Mouse (Mus musculus) bone marrow, adult 2 months (tissue): Measurements from ENCODE around the gene Rcan3. TPM values are rescaled to one million over a fixed set of nuclear protein-coding genes. Genes with fewer than 3 reads are reported as not detected.
A peak's percentile ranks its signal among the peaks of the same experiment; 100 is the strongest.

Experiments used
- H3K27ac ChIP-seq: fragments of 200-500 bp; 2 replicates; pipeline ENCODE4 v1.5.1; 2012; ENCODE audit warnings: low read depth, mild to moderate bottlenecking, control low read depth, inconsistent platforms, low read length; ENCODE audit not compliant: control insufficient read depth, poor library complexity, insufficient read depth
- H3K4me1 ChIP-seq: fragments of 200-500 bp; 2 replicates; pipeline ENCODE4 v1.6.1; 2011; ENCODE audit warnings: low read length; ENCODE audit not compliant: control insufficient read depth, insufficient read depth
- H3K4me3 ChIP-seq: fragments of 200-500 bp; replicated peaks from 2 replicates; pipeline ENCODE3; 2011; ENCODE audit warnings: mild to moderate bottlenecking, low read depth, low read length, control low read depth; ENCODE audit not compliant: control insufficient read depth
- CTCF ChIP-seq: fragments of 200-500 bp; IDR thresholded peaks from 2 replicates; pipeline ENCODE4 v1.5.1; 2011; ENCODE audit warnings: low read length, control low read depth; ENCODE audit not compliant: control insufficient read depth, insufficient read depth
- POLR2A ChIP-seq: fragments of 200-500 bp; IDR thresholded peaks from 2 replicates; pipeline ENCODE4 v1.6.1; 2011; ENCODE audit warnings: low read depth, mild to moderate bottlenecking, control low read depth, low read length, borderline replicate concordance; ENCODE audit not compliant: control insufficient read depth
- WGBS: fragments of 180-500 bp; shearing (Covaris S2); methylation state at CpG from one replicate; pipeline ENCODE4 v1.1.7; 2018; 5-methylcytosine and 5-hydroxymethylcytosine counted together
- polyA plus RNA-seq: library from polyadenylated mRNA; stranded (reverse); fragments of >200 nt; gene quantifications from 2 replicates; pipeline ENCODE4 v1.2.4, GENCODE M21; 2011; ENCODE audit warnings: low replicate concordance; ENCODE audit not compliant: missing spikeins, insufficient read depth, insufficient read length

The Rcan3 gene
- polyA plus RNA-seq, 1 experiment, result 16.3 TPM

DNA sequence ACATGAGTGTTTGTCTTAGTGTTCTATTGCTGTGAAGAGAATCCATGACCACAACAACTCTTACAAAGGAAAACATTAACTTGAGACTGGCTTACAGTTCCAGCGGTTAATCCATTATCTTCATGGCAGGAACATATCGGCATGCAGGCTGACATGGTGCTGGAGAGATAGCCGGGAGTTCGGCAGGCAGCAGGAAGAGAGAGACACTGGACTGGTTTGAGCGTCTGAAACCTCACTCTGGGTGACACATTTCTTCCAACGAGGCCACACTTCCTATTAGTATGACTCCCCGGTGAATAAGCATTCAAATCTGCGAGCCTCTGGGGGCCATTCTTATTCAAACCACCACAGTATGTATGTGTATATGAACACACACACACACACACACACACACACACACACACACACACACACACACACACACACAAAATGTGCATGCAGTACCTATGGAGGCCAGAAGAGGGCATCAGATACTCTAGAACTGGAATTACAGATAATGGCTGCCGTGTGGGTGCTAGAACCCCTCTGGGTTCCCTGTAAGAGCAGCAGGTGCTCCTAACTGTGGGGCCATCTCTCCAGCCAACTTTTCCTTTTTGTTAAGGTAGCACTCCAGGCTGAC is 6.4 kb upstream of the Rcan3 start:
- H3K27ac ChIP-seq, result peak overlapping the region; percentile 64
- 12% methylated on average over 9 of the region's 9 CpGs for WGBS
- H3K4me3 ChIP-seq, result peak overlapping the region; percentile 38
- TF ChIP-seq POLR2A (no peak), CTCF (peak; percentile 37; the same call in 1 of the 2 replicates)
- H3K4me1 ChIP-seq, result peaks cover 3% of the 10 kb centered on the region; the same call in 1 of the 2 replicates

DNA sequence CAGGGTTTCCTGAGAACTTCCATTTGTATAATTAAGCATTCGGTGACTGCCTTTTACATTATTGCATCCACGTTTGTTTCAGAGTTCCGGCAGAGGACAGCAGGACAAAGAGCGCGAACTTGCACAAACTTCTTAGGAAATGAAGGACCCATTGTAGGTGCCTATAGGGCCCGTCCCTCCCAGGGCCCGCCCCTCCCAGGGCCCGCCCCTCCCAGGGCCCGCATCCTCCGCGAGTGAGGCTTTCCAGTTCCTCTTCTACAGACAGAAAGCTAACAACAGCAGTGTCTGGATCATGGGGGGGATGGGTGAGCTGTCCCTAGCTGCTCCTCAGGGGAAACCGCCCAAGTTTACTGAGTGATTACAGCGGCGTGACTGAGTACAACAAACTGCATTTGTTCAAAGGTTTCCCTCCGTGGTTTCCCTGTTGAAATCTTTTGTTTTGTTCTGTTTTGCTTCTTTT is 5.6 kb upstream of the Rcan3 start:
- Histone ChIP-seq H3K27ac (peak overlapping the region; percentile 64), H3K4me3 (peak overlapping the region; percentile 5), H3K4me1 (peaks cover 3% of the 10 kb centered on the region; the same call in 1 of the 2 replicates)
- TF ChIP-seq CTCF (no peak), POLR2A (no peak)
- WGBS, result under 1% methylated on average over 15 of the region's 15 CpGs

DNA sequence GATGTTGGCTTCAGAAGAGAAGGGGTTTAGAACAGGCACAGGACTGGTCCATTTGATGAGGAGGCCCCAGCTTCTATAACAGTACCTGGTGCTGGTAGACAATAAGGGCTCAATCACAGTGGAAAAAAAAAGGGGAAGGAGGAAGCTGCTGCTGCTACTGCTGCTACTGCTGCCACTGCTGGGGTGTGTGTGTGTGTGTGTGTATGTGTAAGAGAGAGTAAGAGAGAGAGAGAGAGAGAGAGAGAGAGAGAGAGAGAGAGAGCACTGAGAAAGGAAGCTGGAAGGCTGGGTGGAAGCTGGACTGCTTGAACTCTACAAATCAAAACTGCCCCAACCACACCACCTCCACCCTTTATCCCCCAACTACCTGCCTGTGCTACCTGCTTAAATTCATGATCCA is 4.3 kb upstream of the Rcan3 start:
- Histone ChIP-seq H3K4me1 (peaks cover 3% of the 10 kb centered on the region; the same call in 1 of the 2 replicates), H3K27ac (no peak overlapping the region), H3K4me3 (no peak overlapping the region)
- TF ChIP-seq CTCF (no peak), POLR2A (no peak)

DNA sequence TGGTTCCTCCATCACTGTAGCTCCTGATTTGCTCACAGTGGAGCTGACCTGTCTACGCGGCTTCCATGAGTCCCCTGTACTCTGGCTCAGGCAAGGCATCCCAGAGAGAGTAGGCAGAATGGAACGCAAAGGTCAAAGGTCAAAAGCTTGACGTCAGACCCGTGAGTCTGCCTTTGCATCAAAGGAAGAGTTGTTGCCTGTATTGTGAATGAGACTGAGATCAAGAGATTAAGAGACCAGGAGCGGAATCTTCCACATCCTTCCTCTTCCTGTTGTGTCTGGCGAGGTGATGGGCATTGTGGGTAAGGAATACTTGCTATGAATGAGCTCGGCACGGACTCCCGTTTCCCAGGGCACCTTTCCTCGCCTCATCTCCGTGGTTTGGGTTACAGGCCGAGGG is 2.6 kb upstream of the Rcan3 start:
- no peak overlapping the region for H3K27ac ChIP-seq
- WGBS, result 32% methylated on average over 13 of the region's 13 CpGs

DNA sequence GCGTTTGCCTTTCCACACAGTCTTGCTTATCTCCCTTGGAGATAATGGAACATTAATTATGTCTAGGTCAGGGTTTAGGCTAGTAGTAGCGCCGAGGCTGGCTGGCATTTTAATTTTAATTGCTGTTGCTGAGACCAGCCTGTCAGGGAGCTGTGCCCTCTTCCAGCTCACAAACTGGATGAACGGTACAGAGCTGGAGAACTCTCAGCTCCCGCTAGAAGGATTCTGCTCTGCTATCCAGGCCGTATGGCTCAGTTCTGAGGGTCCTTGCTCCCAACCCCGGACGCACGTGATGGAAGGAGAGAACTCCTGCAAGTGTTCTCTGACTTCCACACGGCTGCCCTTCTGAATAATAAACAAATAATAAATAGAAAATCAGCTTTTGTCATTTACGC is 739 bp upstream of the Rcan3 start:
- 33% methylated on average over 11 of the region's 11 CpGs for WGBS
- Histone ChIP-seq H3K27ac (peak overlapping the region; percentile 90), H3K4me3 (peak overlapping the region; percentile 73), H3K4me1 (no peaks in the 10 kb centered on the region)
- TF ChIP-seq POLR2A (no peak), CTCF (no peak)

More for the DNA sequence above, 2.6 kb upstream of the Rcan3 start:
- H3K4me3 ChIP-seq, result no peak overlapping the region
- TF ChIP-seq POLR2A (no peak), CTCF (no peak)
- H3K4me1 ChIP-seq, result peaks cover 3% of the 10 kb centered on the region; the same call in 1 of the 2 replicates

DNA sequence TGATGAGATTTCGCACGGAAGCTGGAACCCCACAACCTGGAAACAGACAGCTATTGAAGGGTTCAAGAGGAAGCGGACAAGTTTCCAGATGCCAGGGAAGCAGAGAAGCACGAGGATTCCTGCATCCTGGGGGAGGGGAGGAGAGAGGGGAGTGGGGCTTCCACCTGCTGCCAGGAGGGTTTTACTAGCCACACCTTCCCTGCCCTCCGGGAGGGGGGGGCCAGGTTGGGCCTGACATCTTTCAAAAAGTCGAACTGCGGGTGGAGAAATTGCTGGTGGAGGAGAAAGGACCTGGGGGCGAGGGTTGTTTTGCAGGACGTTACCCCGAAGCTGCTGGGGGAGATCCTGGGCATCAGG is 589 bp downstream of the Rcan3 start:
- TF ChIP-seq CTCF, result no peak
- no peak for TF ChIP-seq POLR2A
- WGBS, result 22% methylated on average over 10 of the region's 10 CpGs
- H3K27ac ChIP-seq, result no peak overlapping the region; the same call in 1 of the 2 replicates
- H3K4me3 ChIP-seq, result peak overlapping the region; percentile 58
- no peaks in the 10 kb centered on the region for H3K4me1 ChIP-seq

DNA sequence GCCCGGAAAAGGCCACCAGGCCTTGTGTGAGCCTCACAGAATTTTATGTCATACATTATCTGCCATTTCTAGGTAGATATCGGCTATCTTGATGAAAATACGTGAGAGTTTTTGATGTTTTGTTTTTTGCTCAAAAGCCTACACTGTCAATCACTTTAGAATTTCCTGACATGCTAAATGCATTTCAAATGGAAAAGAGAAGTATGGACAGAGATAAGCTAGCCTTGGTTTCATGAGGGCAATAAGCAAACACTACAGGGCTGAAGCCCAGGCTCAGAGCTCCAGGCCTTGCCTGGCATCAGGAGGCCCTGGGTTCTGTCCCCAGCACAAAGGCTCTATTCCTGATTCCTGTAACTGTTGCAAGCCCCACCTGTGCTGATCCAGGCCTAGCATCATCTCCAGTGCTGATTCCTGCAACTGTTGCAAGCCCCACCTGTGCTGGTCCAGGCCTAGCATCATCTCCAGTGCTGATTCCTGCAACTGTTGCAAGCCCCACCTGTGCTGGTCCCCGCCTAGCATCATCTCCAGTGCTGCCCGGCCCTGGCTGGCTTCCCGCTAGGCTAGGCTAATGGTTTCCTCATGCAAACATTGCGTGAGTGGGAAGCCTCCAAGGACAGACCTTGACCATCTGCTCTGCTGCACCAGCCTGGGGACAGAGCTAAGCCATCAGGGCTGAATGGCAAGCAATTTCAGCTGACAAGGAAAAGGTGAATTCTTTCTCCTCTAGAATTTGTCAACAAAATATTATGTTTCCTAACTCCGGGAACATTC is 3.5 kb downstream of the Rcan3 start:
- no peak for TF ChIP-seq CTCF
- no peak for TF ChIP-seq POLR2A
- H3K27ac ChIP-seq, result no peak overlapping the region
- H3K4me1 ChIP-seq, result no peaks in the 10 kb centered on the region; the same call in 1 of the 2 replicates
- H3K4me3 ChIP-seq, result no peak overlapping the region
- 80% methylated on average over 8 of the region's 8 CpGs for WGBS

DNA sequence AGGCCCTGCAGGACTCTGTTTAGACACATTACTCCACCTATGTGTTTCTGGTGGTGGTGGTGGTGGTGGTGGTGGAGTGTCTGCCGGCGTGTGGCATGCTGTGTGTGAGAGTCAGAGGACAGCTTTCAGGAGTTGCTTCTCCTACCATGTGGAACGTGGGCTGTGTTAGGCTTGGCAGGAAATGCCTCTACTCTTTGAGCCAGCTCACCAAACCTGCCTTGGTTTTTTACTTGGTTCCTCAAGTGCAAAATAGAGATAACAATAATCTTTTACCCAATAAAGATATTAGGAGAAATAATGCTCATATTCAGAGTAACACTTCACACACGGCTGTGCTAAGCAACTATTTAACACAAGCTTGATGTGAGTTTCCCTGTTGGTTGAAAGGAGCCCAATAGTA is 4.3 kb downstream of the Rcan3 start:
- no peaks in the 10 kb centered on the region; the same call in 1 of the 2 replicates for H3K4me1 ChIP-seq
- H3K27ac ChIP-seq, result no peak overlapping the region
- no peak for TF ChIP-seq CTCF
- TF ChIP-seq POLR2A, result no peak
- H3K4me3 ChIP-seq, result no peak overlapping the region
- 40% methylated on average over 4 of the region's 4 CpGs for WGBS
